Mouse (Mus musculus) embryonic facial prominence, embryonic 11.5 days (tissue): ENCODE data around the gene Cebpb. TPM values are rescaled to one million over a fixed set of nuclear protein-coding genes. Genes with fewer than 3 reads are reported as not detected.

ENCODE experiments used
- ATAC-seq: fragments of 200-750 bp; cut with Nextera tagmentation; replicated peaks from 2 replicates; pipeline ENCODE4 v1.8.0; 2017; ENCODE audit warnings: low read depth; ENCODE audit not compliant: insufficient number of reproducible peaks, low FRiP score, low TSS enrichment
- DNase-seq: peaks from one replicate; pipeline ENCODE4 v3.0.0-alpha.2; 2015; ENCODE audit warnings: low spot score
- H3K27ac ChIP-seq: fragments of 300-500 bp; sonication (generic); replicated peaks from 2 replicates; pipeline ENCODE4 v1.5.1; 2014; ENCODE audit warnings: mild to moderate bottlenecking, low read depth, low read length, control low read depth
- H3K27me3 ChIP-seq: fragments of 300-500 bp; sonication (generic); 2 replicates; pipeline ENCODE4 v1.6.1; 2014; ENCODE audit warnings: mild to moderate bottlenecking, low read length, moderate library complexity, mixed read lengths; ENCODE audit not compliant: control insufficient read depth, insufficient read depth
- H3K36me3 ChIP-seq: fragments of 300-500 bp; sonication (generic); replicated peaks from 2 replicates; pipeline ENCODE4 v1.6.1; 2014; ENCODE audit warnings: low read depth, mild to moderate bottlenecking, low read length, moderate library complexity, mixed read lengths; ENCODE audit not compliant: control insufficient read depth, insufficient read depth
- H3K4me1 ChIP-seq: fragments of 300-500 bp; sonication (generic); 2 replicates; pipeline ENCODE4 v1.6.1; 2014; ENCODE audit warnings: low read length, mixed read lengths; ENCODE audit not compliant: control insufficient read depth, insufficient read depth
- H3K4me2 ChIP-seq: fragments of 300-500 bp; sonication (generic); 2 replicates; pipeline ENCODE4 v1.6.1; 2014; ENCODE audit warnings: low read depth, mild to moderate bottlenecking, control low read depth, low read length, moderate library complexity
- H3K4me3 ChIP-seq: fragments of 300-500 bp; sonication (generic); 2 replicates; pipeline ENCODE4 v1.5.1; 2014; ENCODE audit warnings: low read depth, low read length, control low read depth
- H3K9ac ChIP-seq: fragments of 300-500 bp; sonication (generic); replicated peaks from 2 replicates; pipeline ENCODE4 v1.6.1; 2014; ENCODE audit warnings: mild to moderate bottlenecking, control low read depth, low read length
- H3K9me3 ChIP-seq: fragments of 300-500 bp; sonication (generic); replicated peaks from 2 replicates; pipeline ENCODE4 v1.6.1; 2016; ENCODE audit warnings: mild to moderate bottlenecking, low read length, inconsistent platforms, mixed read lengths; ENCODE audit not compliant: control insufficient read depth
- WGBS: fragments of 180-500 bp; shearing (Covaris S2); extraction: QIAGEN DNeasy Blood & Tissue Kit; methylation state at CpG from one replicate; pipeline ENCODE4 v1.1.7; 2014; 5-methylcytosine and 5-hydroxymethylcytosine counted together
- polyA plus RNA-seq: library from polyadenylated mRNA; unstranded; fragments of >200 nt; fragmentation: Nextera tagmentation; extraction: Ambion mirVana; gene quantifications from 2 replicates; pipeline ENCODE4 v1.2.1, GENCODE M21; 2014

The Cebpb gene
- polyA plus RNA-seq, 1 experiment from 2014 or later, result 4.4 TPM

DNA sequence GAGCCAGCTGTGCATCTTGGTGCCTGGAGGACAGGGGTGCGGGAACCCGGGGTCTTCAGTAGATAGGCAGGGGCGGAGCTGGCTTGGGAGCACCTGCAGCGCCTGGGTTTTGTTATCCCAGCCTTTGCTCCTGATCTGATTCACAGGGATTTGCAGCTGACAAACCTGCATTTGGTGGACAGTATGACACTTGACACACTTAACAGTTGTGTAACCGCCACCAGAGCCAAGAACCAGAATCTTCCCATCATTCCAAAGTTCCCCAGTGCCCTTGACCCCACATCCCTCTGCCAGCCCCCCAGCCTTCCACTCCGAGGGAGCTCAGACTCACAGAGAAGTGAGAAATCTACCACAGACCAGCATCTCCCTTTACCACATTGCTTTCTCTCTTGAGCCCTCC, 33.8 kb downstream of the Cebpb start:
- no peak for ATAC-seq
- WGBS, result 62% methylated on average over 6 of the region's 6 CpGs

GRCm38 (mm10) chr2:167723589-167724206, 35.0 kb downstream of the Cebpb start:
- no peak for ATAC-seq
- DNase-seq, result no peak
- Histone ChIP-seq H3K27me3 (no peaks in the 10 kb centered on the region), H3K4me2 (no peak overlapping the region), H3K4me3 (no peak overlapping the region), H3K9me3 (no peaks in the 10 kb centered on the region), H3K4me1 (no peaks in the 10 kb centered on the region), H3K36me3 (no peaks in the 10 kb centered on the region; the same call in 1 of the 2 replicates), H3K27ac (no peak overlapping the region), H3K9ac (no peak overlapping the region)
- 81% methylated on average over 11 of the region's 11 CpGs for WGBS

More for the DNA sequence above, 33.8 kb downstream of the Cebpb start:
- H3K36me3 ChIP-seq, result no peaks in the 10 kb centered on the region; the same call in 1 of the 2 replicates
- H3K27me3 ChIP-seq, result no peaks in the 10 kb centered on the region
- no peaks in the 10 kb centered on the region for H3K4me1 ChIP-seq
- no peak overlapping the region for H3K9ac ChIP-seq
- H3K27ac ChIP-seq, result no peak overlapping the region
- H3K4me2 ChIP-seq, result no peak overlapping the region
- no peak for DNase-seq
- H3K4me3 ChIP-seq, result no peak overlapping the region
- no peaks in the 10 kb centered on the region for H3K9me3 ChIP-seq

- Histone ChIP-seq H3K4me2 (no peak overlapping the region), H3K27me3 (no peaks in the 10 kb centered on the region), H3K4me3 (no peak overlapping the region), H3K36me3 (no peaks in the 10 kb centered on the region; the same call in 1 of the 2 replicates), H3K4me1 (no peaks in the 10 kb centered on the region), H3K9me3 (no peaks in the 10 kb centered on the region), H3K27ac (no peak overlapping the region), H3K9ac (no peak overlapping the region)
- DNase-seq (no peak), ATAC-seq (no peak)
- WGBS, result 90% methylated on average over 10 of the region's 10 CpGs
These were observed 37.2 kb downstream of the Cebpb start for GRCm38 (mm10) chr2:167725879-167726278.

GRCm38 (mm10) chr2:167727161-167727560, 38.4 kb downstream of the Cebpb start:
- Histone ChIP-seq H3K36me3 (no peaks in the 10 kb centered on the region), H3K9ac (no peak overlapping the region), H3K4me1 (no peaks in the 10 kb centered on the region), H3K4me2 (no peak overlapping the region), H3K27me3 (no peaks in the 10 kb centered on the region), H3K4me3 (no peak overlapping the region), H3K9me3 (no peaks in the 10 kb centered on the region), H3K27ac (no peak overlapping the region)
- DNase-seq (no peak), ATAC-seq (no peak)
- WGBS, result 51% methylated on average over 13 of the region's 13 CpGs

GRCm38 (mm10) chr2:167730036-167730435, 41.3 kb downstream of the Cebpb start:
- H3K27me3 ChIP-seq, result no peaks in the 10 kb centered on the region
- H3K36me3 ChIP-seq, result no peaks in the 10 kb centered on the region
- no peak for ATAC-seq
- DNase-seq, result no peak
- H3K4me1 ChIP-seq, result no peaks in the 10 kb centered on the region
- no peaks in the 10 kb centered on the region for H3K9me3 ChIP-seq
- no peak overlapping the region for H3K4me3 ChIP-seq
- no peak overlapping the region for H3K9ac ChIP-seq
- no peak overlapping the region for H3K27ac ChIP-seq
- WGBS, result 75% methylated on average over 7 of the region's 7 CpGs
- H3K4me2 ChIP-seq, result no peak overlapping the region

DNA sequence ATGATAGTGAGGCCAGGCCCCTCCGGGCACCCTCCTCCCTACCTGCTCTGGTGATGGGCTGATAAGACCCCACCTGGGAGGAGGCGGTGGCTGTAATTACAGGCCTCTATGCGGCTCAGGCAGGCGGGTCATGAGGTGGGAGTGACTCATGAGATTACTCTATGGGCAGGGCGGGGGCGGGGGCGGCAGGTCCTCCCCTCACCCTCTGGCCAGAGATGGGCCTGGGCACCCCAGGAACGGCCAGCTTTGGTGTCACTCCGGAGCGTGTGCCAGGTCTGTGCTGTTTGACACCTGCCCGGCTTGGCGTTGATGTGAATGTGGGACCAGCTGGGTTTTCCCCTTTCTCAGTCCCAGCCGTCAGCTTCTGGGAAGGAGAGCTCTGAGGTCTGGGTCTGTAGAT, 42.4 kb downstream of the Cebpb start:
- no peaks in the 10 kb centered on the region for H3K27me3 ChIP-seq
- H3K27ac ChIP-seq, result no peak overlapping the region
- DNase-seq, result no peak
- 53% methylated on average over 13 of the region's 13 CpGs for WGBS
- H3K4me1 ChIP-seq, result no peaks in the 10 kb centered on the region
- no peak overlapping the region for H3K4me3 ChIP-seq
- H3K36me3 ChIP-seq, result no peaks in the 10 kb centered on the region
- no peaks in the 10 kb centered on the region for H3K9me3 ChIP-seq
- no peak overlapping the region for H3K4me2 ChIP-seq
- no peak overlapping the region for H3K9ac ChIP-seq
- ATAC-seq, result no peak; the same call in 1 of the 2 replicates

GRCm38 (mm10) chr2:167734861-167735260, 46.1 kb downstream of the Cebpb start:
- no peak for ATAC-seq
- H3K9ac ChIP-seq, result no peak overlapping the region
- no peak overlapping the region for H3K27ac ChIP-seq
- no peaks in the 10 kb centered on the region for H3K27me3 ChIP-seq
- no peak overlapping the region for H3K4me3 ChIP-seq
- 70% methylated on average over 10 of the region's 10 CpGs for WGBS
- no peak for DNase-seq
- no peaks in the 10 kb centered on the region; the same call in none of the 2 replicates for H3K4me1 ChIP-seq
- H3K4me2 ChIP-seq, result no peak overlapping the region
- H3K9me3 ChIP-seq, result no peaks in the 10 kb centered on the region
- no peaks in the 10 kb centered on the region for H3K36me3 ChIP-seq

DNA sequence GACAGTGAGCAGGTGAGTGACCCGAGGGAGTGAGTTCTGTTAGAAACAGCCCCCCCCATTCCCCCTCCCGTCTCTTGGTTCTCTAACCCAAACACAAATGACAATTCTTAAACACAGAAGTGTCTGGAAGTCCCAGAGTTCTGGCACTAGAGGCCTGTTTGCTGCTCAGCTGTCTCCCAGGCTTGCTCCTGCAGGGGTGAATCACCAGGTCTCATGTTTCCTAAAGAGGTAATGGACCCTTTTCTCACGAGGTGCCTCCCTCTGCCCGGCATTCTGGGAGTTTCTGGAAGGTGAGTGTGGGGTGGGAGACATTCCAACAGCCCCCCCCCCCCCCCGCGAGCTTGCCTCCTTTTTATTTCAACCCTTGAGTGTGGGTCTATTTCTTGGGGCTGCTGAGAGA, 50.3 kb downstream of the Cebpb start:
- H3K9ac ChIP-seq, result no peak overlapping the region
- H3K36me3 ChIP-seq, result no peaks in the 10 kb centered on the region
- ATAC-seq (no peak), DNase-seq (peak; percentile 38)
- no peaks in the 10 kb centered on the region for H3K9me3 ChIP-seq
- no peaks in the 10 kb centered on the region for H3K27me3 ChIP-seq
- 44% methylated on average over 5 of the region's 6 CpGs for WGBS
- H3K4me3 ChIP-seq, result no peak overlapping the region
- H3K4me1 ChIP-seq, result no peaks in the 10 kb centered on the region; the same call in none of the 2 replicates
- H3K4me2 ChIP-seq, result no peak overlapping the region
- no peak overlapping the region for H3K27ac ChIP-seq
